Mouse (Mus musculus) C3H10T1/2 (cell line): ENCODE results near the gene Fam110a. TPM values are rescaled to one million over a fixed set of nuclear protein-coding genes. Genes with fewer than 3 reads are reported as not detected.

Experiments used
- polyA plus RNA-seq, 2 experiments: library from polyadenylated mRNA; unstranded; fragments of >200 nt; fragmentation: generic; extraction: Trizol; gene quantifications; one replicate each; pipeline ENCODE4 v1.2.1; 2012; ENCODE audit warnings: missing spikeins in 2 of 2

Gene Fam110a
- 10 to 100 TPM; 25.3 to 27.2 TPM for polyA plus RNA-seq

DNA sequence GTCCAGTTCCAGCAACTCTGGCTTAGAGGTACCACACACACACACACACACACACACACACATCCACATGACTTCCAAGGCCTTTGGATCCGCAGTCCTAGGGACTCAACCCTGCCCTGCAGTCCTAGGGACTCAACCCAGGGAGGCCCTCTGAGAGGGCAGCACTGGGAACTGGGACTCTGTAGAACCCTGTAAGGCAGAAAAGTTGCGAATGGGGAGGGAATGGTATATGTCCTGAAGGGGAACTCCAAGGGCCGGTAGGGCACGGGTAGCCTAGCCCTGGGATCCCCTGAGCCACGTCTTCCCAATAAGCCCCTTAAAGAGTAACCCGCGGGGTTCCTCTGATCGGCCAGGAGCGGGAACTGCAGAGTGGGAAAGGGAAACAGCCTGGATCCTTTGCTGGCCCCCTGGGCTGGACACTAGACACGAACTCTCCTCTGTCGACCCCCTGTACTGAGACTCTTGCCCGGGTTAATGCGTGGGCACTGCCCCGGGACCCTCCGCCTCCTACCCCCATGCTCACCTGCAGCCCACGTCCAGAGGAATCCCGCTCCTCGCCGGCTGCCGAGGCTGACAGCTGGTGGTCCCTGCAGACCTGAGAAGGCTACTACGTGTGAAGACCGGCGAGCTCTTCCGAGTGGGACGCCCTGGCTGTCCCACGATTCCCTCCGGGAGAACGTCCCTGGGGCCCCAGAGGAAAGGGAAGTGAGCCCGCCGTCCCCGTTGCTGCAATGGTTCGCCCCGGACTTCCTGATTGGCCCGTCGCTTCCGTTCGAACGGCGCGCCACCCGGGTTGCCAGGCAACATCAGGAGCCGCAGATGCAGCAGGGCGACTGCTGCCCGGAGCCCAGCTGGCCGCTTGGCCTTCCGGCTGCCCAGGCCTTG lies at the start of gene Fam110a:
TSS of gene Fam110a (minus strand) at position 750 of the 885 bp plus-strand sequence.

DNA sequence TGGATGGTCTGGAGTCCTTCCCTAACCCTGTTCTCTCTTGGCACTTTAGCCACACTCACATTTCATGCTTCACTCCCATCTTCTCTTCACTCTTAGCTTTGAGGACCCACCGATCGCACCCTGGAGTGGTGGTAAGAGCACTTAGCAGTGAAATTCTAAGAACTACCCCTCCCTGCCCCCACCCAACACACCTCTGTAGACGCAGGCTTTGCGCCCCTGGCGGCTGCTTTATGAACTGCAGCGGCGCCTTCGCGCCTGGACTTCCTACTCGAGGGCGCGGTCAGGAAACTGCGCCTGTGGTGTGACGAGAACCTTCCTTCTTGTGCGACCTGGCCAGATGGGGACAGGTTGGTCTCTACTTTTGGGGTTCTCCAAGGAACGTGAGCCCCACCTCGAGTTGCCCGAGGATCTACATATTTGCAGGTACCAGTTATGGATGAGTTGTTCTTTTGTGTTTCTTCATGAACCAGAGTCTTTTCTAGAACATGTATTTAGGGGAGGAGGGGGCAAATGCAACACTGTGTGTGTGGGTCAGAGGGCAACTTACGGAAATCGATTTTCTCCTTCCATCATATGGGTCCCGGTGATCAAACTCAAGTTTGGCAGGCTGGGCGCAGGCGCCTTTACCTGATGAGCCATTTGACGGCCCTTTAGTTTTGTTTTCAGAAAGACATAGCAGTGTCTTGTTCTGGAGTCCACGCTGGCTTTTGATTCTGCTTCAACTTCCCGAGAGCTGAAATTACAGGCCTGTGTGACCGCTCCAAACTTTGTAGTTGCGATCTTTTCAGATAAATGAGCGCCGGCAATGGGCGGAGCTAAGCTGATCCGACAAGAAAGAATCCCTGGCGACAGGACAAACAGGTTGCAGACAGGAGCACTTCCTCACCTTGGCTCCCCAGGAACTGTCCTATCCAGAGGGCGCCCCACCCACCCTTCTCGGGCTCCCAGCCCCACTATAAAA lies 16.5 kb upstream of the Fam110a start, which contains the start of gene Slc52a3:
TSS of gene Slc52a3 (plus strand) at position 283 of the 961 bp plus-strand sequence.

Other genes with a start within 250 kb of the Fam110a start
- gene Psmf1, start 236.0 kb downstream of the Fam110a start, polyA plus RNA-seq = 10 to 100 TPM; 30.1 to 30.6 TPM
- under 1 TPM in 1 of 2 experiments, not detected in 1; 0.02 TPM for gene Rspo4, start 137.3 kb downstream of the Fam110a start, polyA plus RNA-seq
- gene Angpt4, start 69.0 kb downstream of the Fam110a start, polyA plus RNA-seq = under 1 TPM; 0.02 to 0.45 TPM
- gene Slc52a3, start 16.3 kb upstream of the Fam110a start, polyA plus RNA-seq = under 1 TPM; 0.04 to 0.06 TPM
- gene Scrt2, start 101.3 kb upstream of the Fam110a start, polyA plus RNA-seq = not detected
- 10 to 100 TPM; 18.0 to 24.9 TPM for gene Srxn1, start 125.3 kb upstream of the Fam110a start, polyA plus RNA-seq
- gene Tcf15, start 163.3 kb upstream of the Fam110a start, polyA plus RNA-seq = not detected
- gene Csnk2a1, start 246.6 kb upstream of the Fam110a start, polyA plus RNA-seq = 10 to 100 TPM in 1 of 2 experiments, 1 to 10 TPM in 1; 3.3 to 25.6 TPM